Mouse (Mus musculus): ENCODE data around the gene Anapc1.

DNA sequence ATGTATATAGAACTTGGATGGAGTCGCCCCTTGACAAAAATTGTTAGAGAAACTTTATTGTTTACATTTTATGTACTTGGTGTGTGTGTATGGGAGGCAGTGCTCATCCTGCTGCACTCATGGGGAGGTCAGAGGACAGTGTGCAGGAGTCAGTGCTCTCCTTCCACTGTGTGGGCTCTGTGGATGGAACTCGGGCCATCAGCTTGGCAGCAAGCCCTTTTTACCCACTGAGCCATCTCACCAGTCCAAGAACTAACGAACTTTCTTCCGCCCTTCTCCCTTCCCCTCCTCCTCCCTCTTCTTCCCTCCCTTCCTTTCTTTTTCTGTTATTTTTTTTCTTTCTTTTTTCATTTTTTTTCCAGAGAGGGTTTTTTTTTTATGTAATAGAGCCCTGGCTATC lies 40.9 kb upstream of the Anapc1 start:
- TF ChIP-seq GATA1 (IDR thresholded peaks at IDR 0.05; ENCODE audit: low read depth, low read length): no peak
- TF ChIP-seq CTCF (IDR thresholded peaks at IDR 0.05 in 2 of 3, conservative IDR thresholded peaks at IDR 0.05 in 1 of 3; ENCODE audit: control insufficient read depth in 1 of 3, insufficient read depth in 1 of 3, low read depth in 2 of 3, low read length in 3 of 3, poor library complexity in 1 of 3, severe bottlenecking in 1 of 3): no peak
- TF ChIP-seq ZMIZ1 (IDR thresholded peaks at IDR 0.05; ENCODE audit: low read depth, low read length): no peak
- TF ChIP-seq E2F4 (IDR thresholded peaks at IDR 0.05; ENCODE audit: borderline replicate concordance, low read depth, low read length): no peak
- no peak for TF ChIP-seq POLR2A (IDR thresholded peaks at IDR 0.05; ENCODE audit: control insufficient read depth in 1 of 2, insufficient read depth in 1 of 2, low read depth in 1 of 2, low read length in 2 of 2, poor library complexity in 1 of 2)
- TF ChIP-seq HCFC1 (IDR thresholded peaks at IDR 0.05; ENCODE audit: low read depth, low read length): no peak
- TF ChIP-seq MAX (IDR thresholded peaks at IDR 0.05; ENCODE audit: low read length): no peak
- no peak for TF ChIP-seq ZKSCAN1 (IDR thresholded peaks at IDR 0.05; ENCODE audit: low read depth, low read length)
- TF ChIP-seq TCF12 (IDR thresholded peaks at IDR 0.05; ENCODE audit: low read depth, low read length): no peak
- no peak for TF ChIP-seq NRF1 (IDR thresholded peaks at IDR 0.05; ENCODE audit: insufficient read depth, low read depth, low read length, poor library complexity, severe bottlenecking)

All from MEL (cell line).